Mouse (Mus musculus): Measurements from ENCODE around the gene Uckl1. TPM values are rescaled to one million over a fixed set of nuclear protein-coding genes. Genes with fewer than 3 reads are reported as not detected.

Gene Uckl1
- polyA plus RNA-seq, 1 experiment from 2014 or later, result 44.1 TPM

DNA sequence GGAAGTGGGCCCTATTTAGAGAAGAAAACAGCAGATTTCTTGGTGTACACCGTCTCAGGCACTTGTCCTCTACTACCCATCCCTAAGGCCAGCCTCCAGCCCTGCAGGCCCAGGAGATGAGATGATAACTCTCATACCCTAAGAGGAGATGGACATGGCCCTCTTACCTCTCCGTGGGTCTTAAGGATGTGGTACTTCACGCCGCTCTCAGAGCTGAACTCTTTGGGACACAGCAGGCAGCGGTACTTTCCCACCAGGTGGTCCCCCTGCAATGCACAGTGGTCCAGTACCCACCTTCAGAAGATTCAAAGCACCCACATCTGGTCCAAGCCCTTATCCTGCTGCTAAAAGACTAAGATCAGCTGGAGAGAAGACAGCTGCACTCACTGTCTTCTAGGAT, 814 bp upstream of the Uckl1 start:
- WGBS, result 94% methylated on average over 5 of the region's 5 CpGs
- no peaks in the 10 kb centered on the region for H3K9me3 ChIP-seq (replicated peaks)
- H3K4me3 ChIP-seq, result no peak overlapping the region
- H3K4me1 ChIP-seq, result peaks cover 12% of the 10 kb centered on the region
- H3K36me3 ChIP-seq, result peaks cover 75% of the 10 kb centered on the region
- H3K27ac ChIP-seq, result no peak overlapping the region
- no peak for DNase-seq (ENCODE audit: low spot score)
- no peaks in the 10 kb centered on the region for H3K27me3 ChIP-seq (ENCODE audit: low read depth, poor library complexity, severe bottlenecking)

GRCm38 (mm10) chr2:181583460-181584257, 1.0 kb downstream of the Uckl1 start:
- Histone ChIP-seq H3K27me3 (ENCODE audit: low read depth, poor library complexity, severe bottlenecking) (no peaks in the 10 kb centered on the region), H3K4me1 (peaks cover 22% of the 10 kb centered on the region), H3K27ac (no peak overlapping the region), H3K36me3 (peaks cover 57% of the 10 kb centered on the region), H3K4me3 (no peak overlapping the region), H3K9me3 (replicated peaks) (no peaks in the 10 kb centered on the region)
- 85% methylated on average over 3 of the region's 3 CpGs for WGBS
- peak; percentile 19 for DNase-seq (ENCODE audit: low spot score)

GRCm38 (mm10) chr2:181582939-181583338, 1.8 kb downstream of the Uckl1 start:
- Histone ChIP-seq H3K4me3 (no peak overlapping the region), H3K9me3 (replicated peaks) (no peaks in the 10 kb centered on the region), H3K4me1 (peaks cover 22% of the 10 kb centered on the region), H3K27ac (no peak overlapping the region), H3K27me3 (ENCODE audit: low read depth, poor library complexity, severe bottlenecking) (no peaks in the 10 kb centered on the region), H3K36me3 (peaks cover 50% of the 10 kb centered on the region)
- 93% methylated on average over 1 of the region's 1 CpGs for WGBS
- DNase-seq (ENCODE audit: low spot score), result no peak

- Histone ChIP-seq H3K27me3 (ENCODE audit: low read depth, poor library complexity, severe bottlenecking) (no peaks in the 10 kb centered on the region), H3K4me3 (peak overlapping the region; percentile 85; the same call in 1 of the 2 replicates), H3K36me3 (peaks cover 44% of the 10 kb centered on the region), H3K27ac (no peak overlapping the region), H3K9me3 (replicated peaks) (no peaks in the 10 kb centered on the region), H3K4me1 (peaks cover 22% of the 10 kb centered on the region)
- WGBS, result 88% methylated on average over 2 of the region's 2 CpGs
- no peak for DNase-seq (ENCODE audit: low spot score)
Observed at GRCm38 (mm10) chr2:181582358-181582757, 2.3 kb downstream of the Uckl1 start.

DNA sequence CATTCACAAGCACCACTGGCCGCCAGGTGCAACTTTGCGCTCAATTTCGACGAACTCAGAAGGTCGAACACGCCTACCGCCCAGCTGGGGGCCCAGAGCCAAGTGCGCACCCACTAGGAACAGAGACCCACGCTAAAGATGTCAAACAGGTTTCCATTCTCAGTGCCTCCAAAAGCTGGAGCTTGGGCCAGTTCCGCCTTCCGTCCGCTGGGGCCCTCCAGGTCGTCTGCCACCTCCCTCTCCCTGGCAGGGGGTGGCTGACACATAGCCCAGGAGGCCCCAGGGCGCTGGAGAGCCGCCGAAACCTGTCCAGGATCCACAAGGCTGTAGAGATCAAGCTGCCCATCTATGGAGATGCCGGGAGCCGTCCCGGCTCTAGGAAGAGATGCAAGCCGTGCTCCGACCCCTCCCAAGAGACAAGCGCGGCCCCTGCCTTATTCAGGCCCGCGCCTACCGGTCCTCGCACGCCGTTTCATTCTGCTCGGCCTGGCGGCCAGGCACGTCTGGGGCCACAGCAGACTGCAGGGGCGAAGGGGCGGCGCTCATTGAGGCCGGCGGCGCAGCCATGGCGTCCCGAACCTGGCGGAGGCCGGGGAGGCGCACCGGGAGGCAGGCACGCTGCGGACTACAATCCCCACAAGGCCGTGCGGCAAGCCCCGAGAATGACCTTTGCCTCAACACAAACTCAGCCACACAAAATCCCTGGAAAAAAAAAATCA, 3.1 kb downstream of the Uckl1 start:
- H3K4me1 ChIP-seq, result peaks cover 22% of the 10 kb centered on the region
- H3K9me3 ChIP-seq (replicated peaks), result no peaks in the 10 kb centered on the region
- H3K36me3 ChIP-seq, result peaks cover 36% of the 10 kb centered on the region
- no peaks in the 10 kb centered on the region for H3K27me3 ChIP-seq (ENCODE audit: low read depth, poor library complexity, severe bottlenecking)
- under 1% methylated on average over 49 of the region's 49 CpGs for WGBS
- H3K4me3 ChIP-seq, result peak overlapping the region; percentile 85
- H3K27ac ChIP-seq, result peak overlapping the region; percentile 92
- peak; percentile 85 for DNase-seq (ENCODE audit: low spot score)

DNA sequence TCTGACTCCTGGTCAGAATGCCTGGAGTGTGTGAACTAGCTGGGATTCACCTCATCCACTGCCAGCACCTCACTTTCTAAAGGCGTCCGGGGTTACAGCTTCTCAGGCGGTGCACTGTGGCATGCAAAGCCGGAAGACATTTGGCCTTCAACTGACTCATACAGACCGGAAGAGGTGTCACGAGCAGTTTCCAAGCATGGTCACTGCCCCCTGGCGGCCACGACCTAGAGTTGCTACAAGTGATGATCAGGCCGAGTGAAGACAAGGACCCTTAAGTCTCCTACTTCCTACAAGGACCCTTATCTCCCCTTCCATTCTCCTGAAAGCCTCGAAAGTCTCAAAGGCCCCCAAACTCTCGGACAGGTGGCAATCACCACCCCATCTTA, 3.7 kb downstream of the Uckl1 start:
- Histone ChIP-seq H3K4me1 (peaks cover 22% of the 10 kb centered on the region), H3K4me3 (peak overlapping the region; percentile 85), H3K9me3 (replicated peaks) (no peaks in the 10 kb centered on the region), H3K27ac (peak overlapping the region; percentile 92), H3K27me3 (ENCODE audit: low read depth, poor library complexity, severe bottlenecking) (no peaks in the 10 kb centered on the region), H3K36me3 (peaks cover 30% of the 10 kb centered on the region)
- DNase-seq (ENCODE audit: low spot score), result peak; percentile 91
- under 1% methylated on average over 11 of the region's 11 CpGs for WGBS

DNA sequence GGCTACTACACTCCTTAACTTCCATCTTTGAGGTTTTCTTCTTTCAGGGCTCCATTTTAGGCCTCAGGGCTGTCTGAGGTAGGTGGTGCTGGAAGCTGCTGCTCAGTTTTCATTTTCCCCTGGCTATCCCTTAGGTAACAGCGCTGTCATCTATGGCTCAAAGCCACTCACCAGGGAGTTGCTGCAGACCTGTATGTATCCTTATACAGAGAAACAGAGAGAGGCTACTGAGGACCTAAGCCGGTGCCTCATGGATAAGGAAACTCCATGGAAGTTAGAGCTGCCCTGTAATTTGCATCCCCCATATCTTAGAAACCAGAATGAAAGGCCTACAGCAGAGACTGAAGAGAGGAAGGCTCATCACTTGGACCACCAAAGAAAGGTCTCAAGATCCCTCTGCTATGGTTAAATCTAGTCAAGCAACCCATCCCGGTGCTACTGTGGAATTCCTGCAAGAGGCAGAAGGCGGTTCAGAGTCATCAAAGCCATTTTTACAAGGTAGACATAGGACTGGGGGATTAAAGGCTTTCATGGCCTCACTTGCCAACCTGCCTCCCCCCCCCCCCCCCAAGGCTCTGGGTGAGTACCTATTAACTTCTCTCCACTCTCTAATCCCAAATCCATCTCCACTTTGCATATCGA, 4.4 kb downstream of the Uckl1 start:
- peaks cover 22% of the 10 kb centered on the region for H3K4me1 ChIP-seq
- peak overlapping the region; percentile 92 for H3K27ac ChIP-seq
- 76% methylated on average over 5 of the region's 5 CpGs for WGBS
- DNase-seq (ENCODE audit: low spot score), result peak; percentile 18
- H3K4me3 ChIP-seq, result peak overlapping the region; percentile 85
- no peaks in the 10 kb centered on the region for H3K9me3 ChIP-seq (replicated peaks)
- no peaks in the 10 kb centered on the region for H3K27me3 ChIP-seq (ENCODE audit: low read depth, poor library complexity, severe bottlenecking)
- H3K36me3 ChIP-seq, result peaks cover 23% of the 10 kb centered on the region

GRCm38 (mm10) chr2:181579681-181580080, 5.0 kb downstream of the Uckl1 start:
- no peaks in the 10 kb centered on the region for H3K9me3 ChIP-seq (replicated peaks)
- H3K4me1 ChIP-seq, result peaks cover 22% of the 10 kb centered on the region
- H3K4me3 ChIP-seq, result no peak overlapping the region
- WGBS, result 88% methylated on average over 1 of the region's 1 CpGs
- H3K27me3 ChIP-seq (ENCODE audit: low read depth, poor library complexity, severe bottlenecking), result no peaks in the 10 kb centered on the region
- H3K36me3 ChIP-seq, result peaks cover 20% of the 10 kb centered on the region
- H3K27ac ChIP-seq, result no peak overlapping the region
- no peak for DNase-seq (ENCODE audit: low spot score)

- DNase-seq (ENCODE audit: low spot score), result peak; percentile 22
- H3K9me3 ChIP-seq (replicated peaks), result no peaks in the 10 kb centered on the region
- H3K4me1 ChIP-seq, result peaks cover 22% of the 10 kb centered on the region
- H3K36me3 ChIP-seq, result peaks cover 20% of the 10 kb centered on the region
- no peaks in the 10 kb centered on the region for H3K27me3 ChIP-seq (ENCODE audit: low read depth, poor library complexity, severe bottlenecking)
- no peak overlapping the region for H3K27ac ChIP-seq
- H3K4me3 ChIP-seq, result no peak overlapping the region
- 68% methylated on average over 5 of the region's 5 CpGs for WGBS
Observed at GRCm38 (mm10) chr2:181578790-181579618, 5.7 kb downstream of the Uckl1 start.

- Histone ChIP-seq H3K36me3 (peaks cover 19% of the 10 kb centered on the region), H3K4me1 (peaks cover 22% of the 10 kb centered on the region), H3K27me3 (ENCODE audit: low read depth, poor library complexity, severe bottlenecking) (no peaks in the 10 kb centered on the region), H3K4me3 (no peak overlapping the region), H3K27ac (no peak overlapping the region), H3K9me3 (replicated peaks) (no peaks in the 10 kb centered on the region)
- 87% methylated on average over 7 of the region's 7 CpGs for WGBS
- peak; percentile 23 for DNase-seq (ENCODE audit: low spot score)
Observed at GRCm38 (mm10) chr2:181577981-181578581, 6.6 kb downstream of the Uckl1 start.

GRCm38 (mm10) chr2:181577126-181577525, 7.6 kb downstream of the Uckl1 start:
- Histone ChIP-seq H3K27ac (no peak overlapping the region), H3K27me3 (ENCODE audit: low read depth, poor library complexity, severe bottlenecking) (no peaks in the 10 kb centered on the region), H3K4me3 (no peak overlapping the region), H3K4me1 (peaks cover 22% of the 10 kb centered on the region), H3K36me3 (peaks cover 20% of the 10 kb centered on the region), H3K9me3 (replicated peaks) (no peaks in the 10 kb centered on the region)
- 71% methylated on average over 2 of the region's 2 CpGs for WGBS
- peak; percentile 18 for DNase-seq (ENCODE audit: low spot score)

DNA sequence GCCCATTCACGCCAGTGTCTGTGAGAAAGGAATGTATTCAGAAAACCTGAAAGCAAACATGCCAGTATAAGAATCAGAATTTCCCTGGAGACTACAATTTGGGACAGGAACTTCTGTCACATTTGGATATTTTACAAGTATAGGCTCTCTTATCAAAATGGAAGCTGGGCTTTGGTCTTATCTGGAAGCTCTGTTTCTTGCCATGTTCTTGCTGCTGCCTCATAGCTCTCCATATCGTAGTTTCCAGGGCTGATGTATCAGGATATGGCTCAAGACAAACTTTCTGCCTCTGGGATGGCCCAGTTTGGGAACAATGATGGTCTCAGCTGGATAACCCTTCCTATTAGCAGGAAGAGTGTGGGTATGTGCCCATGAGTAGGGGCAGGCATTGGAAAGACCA, 8.1 kb downstream of the Uckl1 start:
- peaks cover 20% of the 10 kb centered on the region for H3K4me1 ChIP-seq
- H3K4me3 ChIP-seq, result no peak overlapping the region
- H3K9me3 ChIP-seq (replicated peaks), result no peaks in the 10 kb centered on the region
- 93% methylated on average over 2 of the region's 2 CpGs for WGBS
- no peaks in the 10 kb centered on the region for H3K27me3 ChIP-seq (ENCODE audit: low read depth, poor library complexity, severe bottlenecking)
- DNase-seq (ENCODE audit: low spot score), result peak; percentile 19
- peaks cover 20% of the 10 kb centered on the region for H3K36me3 ChIP-seq
- no peak overlapping the region for H3K27ac ChIP-seq

Measured in limb, embryonic 10.5 days (tissue).